Mouse (Mus musculus) liver, adult 2 months (tissue): ENCODE measurements at regions not wholly inside any gene's neighbourhood (a gene's known extent, or its start where the extent isn't known, plus 50 kb on each side); places are given as distances from the start of the nearest gene placed in this dataset.

Experiments used
- CTCF ChIP-seq: fragments of 200-500 bp; IDR thresholded peaks from 2 replicates; pipeline ENCODE4 v1.5.1; 2011; ENCODE audit warnings: low read depth, low read length, control low read depth
- POLR2A ChIP-seq: fragments of 200-500 bp; IDR thresholded peaks from 2 replicates; pipeline ENCODE4 v1.6.1; 2011; ENCODE audit warnings: low read length, control low read depth; ENCODE audit not compliant: insufficient read depth; ENCODE audit errors: extremely low read depth

DNA sequence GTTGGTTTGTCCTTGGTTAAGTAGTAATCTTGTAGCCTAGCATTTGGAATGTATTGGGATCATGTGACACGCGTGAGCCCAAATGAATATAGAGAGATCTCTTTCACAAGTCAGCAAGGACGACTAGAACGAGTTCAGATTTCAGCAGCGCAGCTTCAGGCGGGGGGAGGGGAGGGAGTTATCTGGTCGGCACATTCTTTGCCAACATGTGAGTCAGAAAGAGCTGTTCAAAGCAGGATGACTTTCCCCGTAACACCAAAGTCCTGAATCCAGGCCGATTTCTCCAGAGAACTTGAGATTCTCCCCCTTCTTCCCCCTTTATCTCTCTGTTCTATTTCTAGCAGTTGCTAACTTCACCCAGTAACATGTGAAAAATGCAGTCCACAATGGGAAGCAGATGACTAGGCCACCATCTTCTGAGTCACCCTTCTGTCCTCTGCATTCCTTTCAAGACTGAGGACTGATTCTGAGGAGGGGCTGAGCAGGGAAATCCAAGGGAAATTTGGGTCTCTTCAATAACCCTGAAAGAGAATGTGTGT, 155.1 kb downstream of the En1 start:
- TF ChIP-seq CTCF (no peak), POLR2A (no peak)
